Mouse (Mus musculus) spleen, embryonic (tissue): ENCODE data around the gene Rxfp2.

Experiments used
- CTCF ChIA-PET: fragments of 350-600 bp; sonication (Branson Sonifier 250); formaldehyde crosslinking; loops from one replicate; lab custom pipeline; 2022; lab: Charles Lee

The Rxfp2 gene

DNA sequence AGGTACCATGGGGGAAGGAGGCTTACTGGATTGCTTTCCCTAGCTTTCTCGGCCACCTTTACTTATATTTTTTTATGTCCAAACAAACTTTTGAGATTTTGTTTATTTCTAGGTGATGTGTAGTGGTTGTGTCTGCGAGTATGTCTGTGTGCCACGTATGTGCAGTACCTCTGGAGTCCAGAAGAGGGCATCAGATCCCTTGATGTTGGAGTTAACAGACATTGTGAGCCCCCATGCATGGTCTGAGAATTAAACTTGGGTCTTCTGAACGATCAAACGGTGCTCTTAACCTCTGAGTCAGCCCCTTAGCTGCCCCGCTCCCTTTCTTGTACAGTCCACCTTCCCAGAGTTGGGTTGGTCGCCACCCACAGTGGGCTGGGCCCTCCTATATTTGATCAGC lies 95.5 kb downstream of the Rxfp2 start:
- CTCF ChIA-PET, result interaction anchor here (0.6 kb wide), 2 partner anchors 28 to 53 kb away, joined by 3 to 4 read pairs; no protein-coding TSS in a partner anchor

DNA sequence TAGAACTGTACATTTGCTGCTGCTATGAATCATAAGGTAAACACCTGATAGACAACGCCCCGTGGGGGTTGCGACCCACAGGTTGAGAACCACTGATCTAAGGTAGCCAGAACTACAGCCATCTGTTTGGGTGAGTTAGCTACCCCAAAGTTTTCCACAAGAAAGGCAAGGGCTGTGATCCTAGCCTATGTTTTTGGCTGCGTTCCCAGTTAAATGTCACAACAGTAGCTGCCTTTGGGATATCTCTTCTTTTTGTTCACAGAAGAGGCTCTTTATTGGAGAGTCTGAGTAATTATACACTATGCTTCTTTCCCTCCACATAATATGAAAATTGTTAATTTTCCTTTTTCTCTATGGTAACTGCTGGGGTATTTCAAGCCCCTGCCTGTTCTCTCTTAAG lies 96.3 kb downstream of the Rxfp2 start:
- CTCF ChIA-PET, result no interaction called here

- CTCF ChIA-PET, result interaction anchor here (0.5 to 0.7 kb wide), 5 partner anchors 14 to 1787 kb away, joined by 3 to 11 read pairs (median 4); no protein-coding TSS in a partner anchor
Measured at GRCm38 (mm10) chr5:150115271-150116092, 97.0 kb downstream of the Rxfp2 start.

- CTCF ChIA-PET, result interaction anchor here (0.5 to 1.2 kb wide), 6 partner anchors 13 to 1788 kb away, joined by 3 to 11 read pairs (median 4); no protein-coding TSS in a partner anchor
Measured at GRCm38 (mm10) chr5:150116216-150116905, 97.9 kb downstream of the Rxfp2 start.

- CTCF ChIA-PET, result interaction anchor here (1.2 kb wide), 1 partner anchor 66 kb away, joined by 3 read pairs; no protein-coding TSS in a partner anchor
Measured at GRCm38 (mm10) chr5:150116906-150117216, 98.4 kb downstream of the Rxfp2 start.

DNA sequence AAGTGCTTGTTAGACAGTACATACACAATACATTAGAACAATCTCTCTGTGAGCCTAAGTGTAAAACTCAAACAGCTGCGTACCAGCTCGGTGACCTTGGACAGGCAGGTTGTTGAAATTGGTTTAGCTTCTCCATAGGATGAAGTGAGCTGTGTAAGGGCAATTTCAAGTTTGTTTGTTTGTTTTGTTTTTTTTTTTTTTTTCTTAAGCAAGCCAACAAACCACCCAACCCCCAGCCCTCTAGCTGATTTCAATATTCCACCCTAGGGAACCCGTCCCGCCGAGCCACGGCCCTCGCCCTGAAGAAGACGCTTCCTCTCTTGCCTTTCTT lies 99.6 kb downstream of the Rxfp2 start:
- CTCF ChIA-PET, result interaction anchor here (0.7 to 1.1 kb wide), 3 partner anchors 38 to 78 kb away, joined by 6 to 11 read pairs (median 9); no protein-coding TSS in a partner anchor

GRCm38 (mm10) chr5:150118455-150119241 lies 100.2 kb downstream of the Rxfp2 start, which contains the start of gene Fry:
Gene Fry (plus strand): TSS chr5:150118645.
- CTCF ChIA-PET, result interaction anchor here (0.6 to 1.3 kb wide), 4 partner anchors 21 to 882 kb away, joined by 4 to 9 read pairs (median 6); no protein-coding TSS in a partner anchor

- CTCF ChIA-PET, result interaction anchor here (0.6 to 0.7 kb wide), 2 partner anchors 254 to 525 kb away, joined by 6 to 8 read pairs; no protein-coding TSS in a partner anchor
Measured at GRCm38 (mm10) chr5:150120676-150121075, 102.2 kb downstream of the Rxfp2 start.

GRCm38 (mm10) chr5:150122095-150122494 lies 103.6 kb downstream of the Rxfp2 start:
- CTCF ChIA-PET, result interaction anchor here (0.9 kb wide), 1 partner anchor 16 kb away, joined by 3 read pairs; no protein-coding TSS in a partner anchor

- CTCF ChIA-PET, result interaction anchor here (0.9 kb wide), 1 partner anchor 16 kb away, joined by 3 read pairs; no protein-coding TSS in a partner anchor
Measured at GRCm38 (mm10) chr5:150122571-150122970, 104.1 kb downstream of the Rxfp2 start.

- CTCF ChIA-PET, result no interaction called here
Measured at GRCm38 (mm10) chr5:150125920-150126319, 107.4 kb downstream of the Rxfp2 start.

DNA sequence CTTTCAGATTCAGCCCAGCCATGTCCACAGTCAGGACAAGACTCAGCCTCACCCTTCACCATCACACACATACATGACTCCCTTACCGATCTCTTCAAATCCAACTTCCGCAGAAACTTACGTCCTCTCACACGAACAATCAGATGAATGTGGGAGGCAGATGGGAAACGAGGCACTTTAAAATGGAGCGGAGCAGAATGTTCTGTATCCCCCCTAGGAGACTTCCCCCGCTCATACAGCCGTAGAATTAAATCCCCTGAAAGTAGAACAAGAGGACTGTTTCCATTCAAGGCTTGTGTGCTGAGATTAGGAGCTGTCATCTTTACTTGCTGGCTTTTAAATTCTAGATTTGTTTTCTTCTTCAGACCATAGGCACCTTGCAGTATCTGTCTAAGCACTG lies 110.0 kb downstream of the Rxfp2 start:
- CTCF ChIA-PET, result no interaction called here

DNA sequence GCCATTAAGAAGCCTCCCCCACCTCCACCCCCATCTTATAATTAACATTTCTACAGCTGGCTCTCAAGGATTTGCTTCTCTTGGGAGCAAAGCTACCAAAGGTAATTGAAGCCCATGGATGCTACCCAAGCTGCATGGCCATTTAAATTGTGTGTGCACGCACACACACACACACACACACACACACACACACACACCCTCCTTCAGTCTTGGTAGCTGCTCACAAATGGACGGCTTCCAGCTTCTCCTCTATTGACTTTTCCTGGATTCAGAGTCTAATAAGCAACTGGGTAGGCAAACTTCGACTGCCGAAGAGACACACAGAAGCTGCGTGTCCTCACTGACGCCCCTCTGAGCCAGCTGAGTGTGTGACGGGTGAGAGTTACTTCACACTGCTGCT lies 111.7 kb downstream of the Rxfp2 start:
- CTCF ChIA-PET, result interaction anchor here (0.6 kb wide), 1 partner anchor 1408 kb away, joined by 4 read pairs; no protein-coding TSS in a partner anchor

- CTCF ChIA-PET, result no interaction called here
Measured at GRCm38 (mm10) chr5:150131166-150131565, 112.7 kb downstream of the Rxfp2 start.
